Mouse (Mus musculus): ENCODE results near the gene Fbxo11.
A peak's percentile ranks its signal among the peaks of the same experiment; 100 is the strongest.
"Not testable (repeated sequence)": the region's sequence is repeated elsewhere in the genome, so short reads cannot be mapped to it uniquely, and the experiment has no call there.

Fbxo11 gene

DNA sequence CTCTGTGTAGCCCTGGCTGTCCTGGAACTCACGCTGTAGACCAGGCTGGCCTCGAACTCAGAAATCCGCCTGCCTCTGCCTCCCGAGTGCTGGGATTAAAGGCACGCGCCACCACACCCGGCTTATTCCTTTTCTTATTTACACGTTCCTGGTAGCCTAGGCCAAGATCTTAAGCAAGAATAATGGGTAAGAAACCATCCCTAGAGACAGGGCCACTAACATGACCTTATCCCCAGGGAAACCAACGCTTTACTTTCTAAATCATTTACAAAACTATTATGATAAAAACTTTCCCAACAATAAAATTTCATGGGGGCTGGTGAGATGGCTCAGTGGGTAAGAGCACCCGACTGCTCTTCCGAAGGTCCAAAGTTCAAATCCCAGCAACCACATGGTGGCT, 105.7 kb downstream of the Fbxo11 start:
- not testable (repeated sequence) for DNase-seq

DNA sequence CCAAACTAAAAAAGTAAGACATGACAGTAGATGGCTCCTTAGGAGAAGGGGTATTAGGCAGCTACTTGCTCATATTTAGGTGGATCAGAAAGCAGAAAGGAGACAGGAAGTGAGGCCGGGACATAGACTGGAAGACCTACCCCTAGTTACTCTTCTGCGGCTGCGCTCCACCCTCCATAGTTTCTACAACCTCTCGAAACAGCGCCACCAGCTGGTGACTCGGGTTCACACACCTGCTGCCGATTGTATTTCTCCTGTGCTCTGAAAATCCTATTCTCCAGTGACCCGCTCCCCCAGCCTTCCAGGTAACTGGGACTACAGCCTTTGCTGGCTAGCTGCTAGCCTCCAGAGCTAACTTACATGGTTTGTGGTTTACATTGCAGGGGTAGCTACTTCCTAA, 106.8 kb downstream of the Fbxo11 start:
- DNase-seq: peak; percentile 13

DNA sequence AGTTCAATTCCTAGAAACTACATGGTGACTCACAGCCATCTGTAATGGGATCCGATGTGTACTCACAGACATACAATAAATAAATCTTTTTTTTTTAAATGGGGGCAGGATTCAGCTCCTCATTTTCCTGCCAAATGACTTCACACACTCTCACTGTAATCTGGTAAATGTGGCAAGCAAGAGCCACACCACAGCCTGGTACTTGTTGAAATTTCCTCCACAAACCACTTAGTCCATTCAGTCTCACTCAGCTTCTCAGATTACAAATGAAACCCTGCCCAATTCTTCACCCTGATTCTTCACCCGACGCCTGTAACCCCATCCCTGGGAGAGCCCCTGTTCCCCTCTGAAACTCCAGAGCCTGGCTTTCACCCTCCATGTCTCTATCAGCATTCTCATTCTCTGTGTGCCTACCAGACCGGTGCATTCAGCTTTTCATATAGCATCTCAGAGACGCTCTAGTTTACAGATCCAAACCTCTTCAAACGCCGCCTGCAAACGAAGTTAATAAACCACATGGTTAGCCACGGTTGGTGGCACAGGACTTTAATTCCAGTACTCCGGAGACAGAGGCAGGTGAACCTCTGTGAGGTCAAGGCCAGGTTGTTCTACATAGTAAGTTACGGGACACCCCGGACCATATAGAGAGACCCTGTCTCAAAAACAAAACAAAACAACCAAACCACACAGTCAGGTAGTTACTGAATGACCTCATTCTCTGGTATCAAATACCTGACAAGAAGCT, 107.8 kb downstream of the Fbxo11 start:
- DNase-seq: no peak

DNA sequence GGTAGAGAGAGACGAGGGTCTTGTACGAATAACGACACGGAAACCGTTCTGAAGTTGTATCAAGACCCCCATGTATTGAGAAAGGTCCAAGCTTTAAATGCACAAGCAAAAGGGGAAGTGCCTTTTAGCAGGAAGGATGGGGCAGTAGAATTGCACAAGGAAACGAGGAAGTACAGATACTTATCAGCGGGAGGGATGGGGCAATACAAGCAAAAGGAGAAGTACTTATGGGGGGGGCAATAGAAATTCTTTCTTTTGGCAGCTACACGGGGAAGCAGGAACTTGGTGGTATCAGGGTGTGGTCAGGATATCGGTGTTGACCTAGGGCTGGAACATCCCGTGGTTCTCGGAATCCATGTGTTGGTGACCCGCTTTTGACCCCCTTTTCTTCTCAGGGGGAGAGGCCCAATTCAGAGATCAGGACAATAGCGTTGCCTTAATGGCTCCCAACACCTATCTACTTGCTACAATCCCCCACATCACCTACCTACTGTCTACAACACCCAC, 110.4 kb downstream of the Fbxo11 start:
- not testable (repeated sequence) for DNase-seq

DNA sequence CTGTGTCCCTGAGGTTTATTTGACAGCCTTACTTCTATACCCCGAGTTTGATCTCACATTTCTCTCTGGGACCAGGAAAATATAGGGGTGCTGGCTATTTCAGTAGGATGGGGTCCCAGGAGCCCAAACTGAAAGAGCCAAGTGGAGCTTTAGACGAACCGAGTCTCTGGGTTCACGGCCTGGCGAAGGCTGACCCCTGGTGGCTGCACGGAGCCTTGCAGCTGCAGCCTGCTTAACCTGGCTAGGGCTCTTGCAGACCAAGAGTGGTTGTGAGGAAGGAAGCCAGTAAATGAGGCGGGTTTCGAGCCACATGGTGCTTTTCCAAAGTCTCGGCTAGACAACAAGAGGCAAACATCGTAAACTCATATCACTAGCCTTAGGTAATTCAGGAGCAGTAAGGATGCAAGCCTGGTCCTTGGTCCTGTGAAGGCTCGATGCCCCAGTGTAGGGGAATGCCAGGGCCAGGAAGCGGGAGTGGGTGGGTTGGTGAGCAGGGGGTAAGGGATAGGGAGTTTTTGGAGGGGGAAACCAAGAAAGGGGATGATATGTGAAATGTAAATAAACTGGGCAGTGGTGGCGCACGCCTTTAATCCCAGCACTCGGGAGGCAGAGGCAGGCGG, 116.0 kb downstream of the Fbxo11 start:
- peak; percentile 76 for DNase-seq

Measured in right cerebral cortex, postnatal 14 days (tissue).